Comparison of ENCODE assay signal across 7 mouse cellular contexts in genomic region chr6:121109998-121110603, GRCm38 (mm10). TPM values are rescaled to one million over a fixed set of nuclear protein-coding genes. Genes with fewer than 3 reads are reported as not detected.
DNase-seq lines count a peak whose midpoint lies in the region; ATAC-seq lines count a peak whose summit lies in the region.

No protein-coding gene starts in this region.

- intact Hi-C loops in gastrocnemius, postnatal 36 days (cut with DNase I), result loop anchor here (5.0 kb wide), 1 partner anchor 53 kb away; no protein-coding TSS in a partner anchor
- intact Hi-C loops in left cerebral cortex, postnatal 36 days (cut with DNase I), result loop anchor here (2.0 to 5.0 kb wide), 2 partner anchors 21 to 63 kb away; partner anchors contain the start of gene Mical3

- H3K9me3 ChIP-seq in intestine, embryonic 16.5 days (ENCODE audit: control insufficient read depth, low read length), result no peaks in the 10 kb centered on the region
- no peaks in the 10 kb centered on the region for H3K9me3 ChIP-seq in midbrain, embryonic 11.5 days (ENCODE audit: control insufficient read depth, low read length)

- peaks cover 12% of the 10 kb centered on the region for H3K4me1 ChIP-seq in intestine, embryonic 16.5 days (ENCODE audit: control insufficient read depth, insufficient read depth, low read length)
- peaks cover 15% of the 10 kb centered on the region for H3K4me1 ChIP-seq in midbrain, embryonic 11.5 days (ENCODE audit: control insufficient read depth, insufficient read depth, low read length)

- 0% methylated on average over 34 of the region's 42 CpGs for WGBS in intestine, embryonic 16.5 days
- WGBS in midbrain, embryonic 11.5 days, result under 1% methylated on average over 40 of the region's 42 CpGs

- peak; percentile 93 for DNase-seq in adrenal gland, adult 2 months
- peak; percentile 91 for DNase-seq in embryo, embryonic 11.5 days (ENCODE audit: low read depth, low spot score)
- peak; percentile 85 to 86 for DNase-seq in gastrocnemius, postnatal 36 days
- DNase-seq in left cerebral cortex, postnatal 36 days (ENCODE audit: low spot score in 2 of 2), result peak; percentile 89 to 90
- DNase-seq in midbrain, embryonic 11.5 days (ENCODE audit: low spot score, missing footprints), result peak; percentile 99
- peak; percentile 97 for DNase-seq in skeletal muscle tissue, adult 2 months (ENCODE audit: low read depth, low spot score)

- H3K27me3 ChIP-seq in intestine, embryonic 16.5 days (replicated peaks; ENCODE audit: control insufficient read depth, insufficient read depth, low read length), result no peaks in the 10 kb centered on the region
- H3K27me3 ChIP-seq in midbrain, embryonic 11.5 days (ENCODE audit: control insufficient read depth, insufficient read depth, low read length), result no peaks in the 10 kb centered on the region

- peak; percentile 98 for ATAC-seq in intestine, embryonic 16.5 days
- peak; percentile 97 for ATAC-seq in midbrain, embryonic 11.5 days (ENCODE audit: low FRiP score)

- H3K36me3 ChIP-seq in intestine, embryonic 16.5 days (ENCODE audit: control insufficient read depth, insufficient read depth, low read length), result no peaks in the 10 kb centered on the region
- H3K36me3 ChIP-seq in midbrain, embryonic 11.5 days (ENCODE audit: control insufficient read depth, insufficient read depth, low read length), result no peaks in the 10 kb centered on the region

- H3K27ac ChIP-seq in intestine, embryonic 16.5 days (ENCODE audit: low read length), result peak overlapping the region; percentile 64
- peak overlapping the region; percentile 4; the same call in 1 of the 2 replicates for H3K27ac ChIP-seq in midbrain, embryonic 11.5 days (ENCODE audit: low read depth, low read length)

- H3K4me3 ChIP-seq in intestine, embryonic 16.5 days (ENCODE audit: low read length), result peak overlapping the region; percentile 91
- peak overlapping the region; percentile 86 for H3K4me3 ChIP-seq in midbrain, embryonic 11.5 days (ENCODE audit: low read depth, low read length)

- peak overlapping the region; percentile 86 for H3K4me2 ChIP-seq in intestine, embryonic 16.5 days (ENCODE audit: low read depth, low read length)
- H3K4me2 ChIP-seq in midbrain, embryonic 11.5 days, result peak overlapping the region; percentile 93

- peak overlapping the region; percentile 90 for H3K9ac ChIP-seq in intestine, embryonic 16.5 days (ENCODE audit: low read depth, low read length)
- peak overlapping the region; percentile 84 for H3K9ac ChIP-seq in midbrain, embryonic 11.5 days (ENCODE audit: low read length)

RNA-seq across cellular contexts. Expression of gene Mical3, which starts 20.7 kb away (rescaled TPM):
- total RNA-seq in adrenal gland, adult 2 months (2021), result 10 to 100 TPM; 34.0 to 44.3 TPM
- polyA plus RNA-seq in adrenal gland, adult 2 months (2012; rRNA removed), result 17.5 and 19.9 TPM in 2 replicates
- total RNA-seq in gastrocnemius, postnatal 36 days (2021), result 10 to 100 TPM; 49.6 to 54.7 TPM
- 4.8 and 5.5 TPM in 2 replicates for polyA plus RNA-seq in intestine, embryonic 16.5 days (2015; fragmentation: Nextera tagmentation; extraction: Ambion mirVana)
- total RNA-seq in left cerebral cortex, postnatal 36 days (2021), result 100 to 1,000 TPM; 100 to 150 TPM
- polyA plus RNA-seq in midbrain, embryonic 11.5 days (2014; fragmentation: Nextera tagmentation; extraction: Ambion mirVana), result 11.8 and 12.8 TPM in 2 replicates

Comparison
In these comparisons a context has a peak if more than half of its experiments do, and no peak if none do; other contexts are left out.
1. Peak in every context shown above with its lines: DNase-seq, ATAC-seq, H3K4me3 ChIP-seq and H3K27ac ChIP-seq.